Mouse (Mus musculus) embryonic facial prominence, embryonic 14.5 days (tissue): Measurements from ENCODE around the gene Golt1a. TPM values are rescaled to one million over a fixed set of nuclear protein-coding genes. Genes with fewer than 3 reads are reported as not detected.
"Not testable (repeated sequence)": the region's sequence is repeated elsewhere in the genome, so short reads cannot be mapped to it uniquely, and the experiment has no call there.

Experiments
- ATAC-seq: fragments of 200-750 bp; cut with Nextera tagmentation; 2 replicates; pipeline ENCODE4 v1.8.0; 2017; ENCODE audit warnings: low read depth, moderate number of reproducible peaks, moderate TSS enrichment
- DNase-seq: peaks from one replicate; pipeline ENCODE4 v3.0.0-alpha.2; 2015; ENCODE audit warnings: low spot score
- H3K27ac ChIP-seq: fragments of 300-500 bp; sonication (generic); replicated peaks from 2 replicates; pipeline ENCODE4 v1.5.1; 2014; ENCODE audit warnings: low read depth, mild to moderate bottlenecking, low read length, moderate library complexity
- H3K27me3 ChIP-seq: fragments of 300-500 bp; sonication (generic); replicated peaks from 2 replicates; pipeline ENCODE4 v1.6.1; 2014; ENCODE audit warnings: low read length; ENCODE audit not compliant: control insufficient read depth, insufficient read depth
- H3K36me3 ChIP-seq: fragments of 300-500 bp; sonication (generic); 2 replicates; pipeline ENCODE4 v1.6.1; 2014; ENCODE audit warnings: low read length, mixed read lengths; ENCODE audit not compliant: control insufficient read depth, insufficient read depth
- H3K4me1 ChIP-seq: fragments of 300-500 bp; sonication (generic); 2 replicates; pipeline ENCODE4 v1.6.1; 2014; ENCODE audit warnings: antibody characterized with exemption, low read length; ENCODE audit not compliant: control insufficient read depth, insufficient read depth
- H3K4me2 ChIP-seq: fragments of 300-500 bp; sonication (generic); 2 replicates; pipeline ENCODE4 v1.6.1; 2014; ENCODE audit warnings: low read depth, mild to moderate bottlenecking, low read length, moderate library complexity, mixed read lengths
- H3K4me3 ChIP-seq: fragments of 300-500 bp; sonication (generic); 2 replicates; pipeline ENCODE4 v1.5.1; 2014; ENCODE audit warnings: low read depth, mild to moderate bottlenecking, low read length
- H3K9ac ChIP-seq: fragments of 300-500 bp; sonication (generic); 2 replicates; pipeline ENCODE4 v1.6.1; 2014; ENCODE audit warnings: low read depth, mild to moderate bottlenecking, low read length, moderate library complexity, mixed read lengths
- H3K9me3 ChIP-seq: fragments of 300-500 bp; sonication (generic); 2 replicates; pipeline ENCODE4 v1.6.1; 2016; ENCODE audit warnings: low read length; ENCODE audit not compliant: control insufficient read depth
- WGBS: fragments of 180-500 bp; shearing (Covaris S2); extraction: QIAGEN DNeasy Blood & Tissue Kit; methylation state at CpG from one replicate; pipeline ENCODE4 v1.1.7; 2014; 5-methylcytosine and 5-hydroxymethylcytosine counted together
- polyA plus RNA-seq: library from polyadenylated mRNA; unstranded; fragments of >200 nt; fragmentation: Nextera tagmentation; extraction: Ambion mirVana; gene quantifications from 2 replicates; pipeline ENCODE4 v1.2.1, GENCODE M21; 2014

Golt1a gene
- polyA plus RNA-seq, 1 experiment from 2014 or later, result not detected

DNA sequence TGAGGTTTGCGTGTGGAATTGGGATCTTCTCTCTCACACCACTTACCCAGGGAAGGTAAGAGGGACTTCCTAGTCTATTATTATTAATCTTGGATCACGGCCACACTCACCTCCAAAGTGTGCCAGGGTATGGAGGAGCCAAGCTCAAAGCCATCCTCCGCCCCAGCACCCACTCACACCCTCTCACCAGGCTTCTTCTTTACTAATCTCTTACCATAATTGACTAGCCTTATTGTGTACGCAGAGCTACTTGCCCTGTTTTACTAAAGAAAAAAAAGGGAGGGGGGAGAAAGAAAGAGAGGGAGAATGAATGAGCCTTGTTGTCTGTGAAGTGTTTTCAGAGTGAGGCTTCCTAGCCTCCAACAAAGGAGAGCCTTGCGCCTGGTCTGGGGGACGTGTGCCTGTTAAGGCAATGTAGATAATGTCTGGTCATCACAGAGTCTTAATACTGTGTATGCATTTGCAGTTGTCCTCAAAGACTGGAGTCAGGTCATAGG lies 18.7 kb downstream of the Golt1a start:
- no peak for ATAC-seq
- Histone ChIP-seq H3K9ac (no peak overlapping the region), H3K4me3 (no peak overlapping the region), H3K27me3 (peaks cover 31% of the 10 kb centered on the region), H3K36me3 (no peaks in the 10 kb centered on the region), H3K4me2 (no peak overlapping the region), H3K27ac (no peak overlapping the region), H3K9me3 (no peaks in the 10 kb centered on the region), H3K4me1 (peaks cover 2% of the 10 kb centered on the region; the same call in 1 of the 2 replicates)
- DNase-seq, result no peak
- 66% methylated on average over 6 of the region's 6 CpGs for WGBS

DNA sequence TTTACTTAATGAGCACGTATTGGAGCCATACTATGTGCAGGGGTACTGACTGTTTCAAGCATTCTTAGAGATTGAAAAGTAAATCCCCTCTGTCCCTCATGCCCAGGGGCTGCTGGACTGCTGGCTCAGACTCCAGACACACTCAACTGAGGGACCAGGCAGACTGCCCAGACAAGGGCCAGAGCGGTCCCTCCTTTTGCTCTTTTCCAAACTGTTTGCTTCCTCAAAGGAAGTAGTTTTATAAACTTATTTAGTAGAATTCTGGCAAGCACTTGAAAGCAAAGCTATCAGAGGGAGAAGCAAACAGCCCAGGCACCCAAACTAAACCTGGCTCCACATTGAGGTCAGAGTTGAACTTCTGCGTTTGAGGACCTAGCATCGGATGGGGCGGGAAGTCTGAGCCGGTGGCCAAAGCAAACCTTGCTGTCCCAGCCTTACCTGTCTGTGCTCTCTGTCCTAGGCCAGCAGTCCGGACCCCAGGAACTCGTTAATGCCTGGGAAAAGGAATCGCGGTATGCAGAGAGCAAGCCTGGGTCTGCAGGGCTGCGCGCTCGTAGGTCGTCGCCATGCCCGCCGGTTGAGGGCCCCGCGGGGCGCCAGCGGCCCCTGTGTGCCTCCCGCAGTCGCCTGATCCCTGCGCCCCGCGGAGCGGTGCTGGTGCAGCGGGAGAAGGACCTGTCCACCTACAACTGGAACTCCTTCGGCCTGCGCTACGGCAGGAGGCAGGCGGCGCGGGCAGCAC lies 19.5 kb downstream of the Golt1a start:
- no peak overlapping the region for H3K27ac ChIP-seq
- peak overlapping the region; percentile 28 for H3K4me3 ChIP-seq
- H3K4me1 ChIP-seq, result peaks cover 2% of the 10 kb centered on the region; the same call in 1 of the 2 replicates
- ATAC-seq, result 0 out of 2 replicates have a peak, but pooled peaks have one; percentile 9
- peak overlapping the region; percentile 40; the same call in 1 of the 2 replicates for H3K9ac ChIP-seq
- H3K4me2 ChIP-seq, result peak overlapping the region; percentile 52
- no peak for DNase-seq
- H3K27me3 ChIP-seq, result peaks cover 31% of the 10 kb centered on the region
- no peaks in the 10 kb centered on the region for H3K36me3 ChIP-seq
- 8% methylated on average over 30 of the region's 34 CpGs for WGBS
- H3K9me3 ChIP-seq, result no peaks in the 10 kb centered on the region

- Histone ChIP-seq H3K27ac (no peak overlapping the region), H3K27me3 (peaks cover 31% of the 10 kb centered on the region), H3K4me2 (peak overlapping the region; percentile 52), H3K4me1 (peaks cover 2% of the 10 kb centered on the region; the same call in 1 of the 2 replicates), H3K4me3 (peak overlapping the region; percentile 28), H3K9ac (peak overlapping the region; percentile 40; the same call in 1 of the 2 replicates), H3K9me3 (no peaks in the 10 kb centered on the region), H3K36me3 (no peaks in the 10 kb centered on the region)
- ATAC-seq, result no peak
- 21% methylated on average over 7 of the region's 7 CpGs for WGBS
- DNase-seq, result no peak
Observed at GRCm38 (mm10) chr1:133329638-133329964, 20.0 kb downstream of the Golt1a start.

- Histone ChIP-seq H3K9ac (no peak overlapping the region), H3K4me2 (no peak overlapping the region), H3K4me3 (no peak overlapping the region), H3K4me1 (peaks cover 2% of the 10 kb centered on the region; the same call in 1 of the 2 replicates), H3K27ac (no peak overlapping the region), H3K36me3 (no peaks in the 10 kb centered on the region), H3K9me3 (no peaks in the 10 kb centered on the region), H3K27me3 (peaks cover 31% of the 10 kb centered on the region)
- whole genome bisulfite sequencing, result 53% methylated on average over 3 of the region's 3 CpGs
- ATAC-seq, result no peak
- DNase-seq, result no peak
Observed at GRCm38 (mm10) chr1:133331142-133331541, 21.5 kb downstream of the Golt1a start.

- no peak overlapping the region for H3K27ac ChIP-seq
- H3K36me3 ChIP-seq, result no peaks in the 10 kb centered on the region
- no peak overlapping the region for H3K4me3 ChIP-seq
- whole genome bisulfite sequencing, result 84% methylated on average over 11 of the region's 11 CpGs
- H3K9ac ChIP-seq, result no peak overlapping the region
- DNase-seq (no peak), ATAC-seq (no peak)
- peaks cover 31% of the 10 kb centered on the region for H3K27me3 ChIP-seq
- no peak overlapping the region for H3K4me2 ChIP-seq
- no peaks in the 10 kb centered on the region for H3K9me3 ChIP-seq
- H3K4me1 ChIP-seq, result peaks cover 2% of the 10 kb centered on the region; the same call in 1 of the 2 replicates
Observed at GRCm38 (mm10) chr1:133332656-133333430, 23.2 kb downstream of the Golt1a start.

GRCm38 (mm10) chr1:133333937-133334336 lies 24.3 kb downstream of the Golt1a start:
- no peak for ATAC-seq
- no peak overlapping the region for H3K4me3 ChIP-seq
- no peak for DNase-seq
- H3K27ac ChIP-seq, result no peak overlapping the region
- H3K27me3 ChIP-seq, result peaks cover 21% of the 10 kb centered on the region
- no peak overlapping the region for H3K9ac ChIP-seq
- 86% methylated on average over 6 of the region's 6 CpGs for WGBS
- peaks cover 2% of the 10 kb centered on the region; the same call in 1 of the 2 replicates for H3K4me1 ChIP-seq
- no peaks in the 10 kb centered on the region for H3K36me3 ChIP-seq
- H3K9me3 ChIP-seq, result no peaks in the 10 kb centered on the region
- no peak overlapping the region for H3K4me2 ChIP-seq

DNA sequence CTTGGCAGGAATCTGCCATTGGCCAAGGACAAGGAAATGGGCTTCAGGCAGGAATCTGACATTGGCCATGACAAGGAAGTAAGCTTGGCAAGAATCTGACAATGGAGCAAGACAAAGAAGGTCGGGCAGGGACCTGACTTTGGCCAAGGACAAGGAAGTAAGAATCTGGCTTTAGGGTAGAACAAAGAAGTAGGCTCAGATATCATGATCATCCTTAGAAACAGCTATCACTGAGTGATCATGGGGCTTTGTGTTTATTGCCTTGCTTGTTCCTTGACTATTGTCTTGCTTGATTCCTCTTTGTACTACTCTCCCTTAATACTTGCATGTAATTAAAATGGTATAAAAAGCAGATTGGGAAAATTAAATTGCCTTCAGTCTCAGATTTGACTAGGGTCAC lies 30.8 kb downstream of the Golt1a start:
- not testable (repeated sequence) for H3K27ac ChIP-seq, H3K36me3 ChIP-seq, H3K9ac ChIP-seq, H3K9me3 ChIP-seq, ATAC-seq, H3K27me3 ChIP-seq, DNase-seq, H3K4me2 ChIP-seq, H3K4me1 ChIP-seq, H3K4me3 ChIP-seq
- 61% methylated on average over 1 of the region's 1 CpGs for WGBS

GRCm38 (mm10) chr1:133344357-133344756 lies 34.8 kb downstream of the Golt1a start:
- DNase-seq, result no peak
- Histone ChIP-seq H3K9me3 (no peaks in the 10 kb centered on the region), H3K4me2 (no peak overlapping the region), H3K27ac (no peak overlapping the region), H3K4me3 (no peak overlapping the region), H3K27me3 (no peaks in the 10 kb centered on the region), H3K36me3 (no peaks in the 10 kb centered on the region), H3K4me1 (no peaks in the 10 kb centered on the region), H3K9ac (no peak overlapping the region)
- 89% methylated on average over 2 of the region's 2 CpGs for WGBS
- ATAC-seq, result no peak
